Mouse (Mus musculus) effector memory CD4-positive, alpha-beta T cell, adult 5 months (primary cell): Measurements from ENCODE around the gene Pank2. TPM values are rescaled to one million over a fixed set of nuclear protein-coding genes. Genes with fewer than 3 reads are reported as not detected.

Experiments used
- polyA plus RNA-seq: library from polyadenylated mRNA; unstranded; fragments of 100-300 nt; shearing (Covaris generic); gene quantifications from one replicate; pipeline ENCODE4 v1.2.1, GENCODE M21; 2017

Pank2 gene
- 82.2 TPM for polyA plus RNA-seq

DNA sequence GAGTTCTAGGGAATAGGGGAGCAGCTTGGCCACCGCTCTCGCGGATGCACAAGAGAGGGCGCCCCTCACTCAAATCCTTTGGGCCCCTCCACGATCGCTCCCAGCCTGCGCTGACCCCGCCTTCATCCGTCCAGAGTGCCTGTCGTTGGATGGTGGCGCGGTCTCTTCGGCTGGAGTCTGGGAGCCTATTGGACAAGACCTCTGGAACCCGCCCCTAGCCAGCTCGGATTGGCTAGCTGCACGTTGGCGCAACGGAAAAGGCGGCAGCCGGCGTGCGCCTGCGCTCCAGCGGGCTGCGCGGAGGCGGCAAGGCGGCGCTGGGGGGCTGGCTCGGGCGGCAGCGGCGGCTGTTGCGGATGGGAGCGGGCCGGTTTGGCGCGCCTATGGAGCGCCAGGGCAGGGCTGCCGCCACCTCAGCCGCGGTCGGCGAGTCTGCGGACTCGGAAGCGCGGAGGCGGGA, at the start of gene Pank2:
TSS of gene Pank2 (plus strand) at position 283 of the 460 bp plus-strand sequence.

DNA sequence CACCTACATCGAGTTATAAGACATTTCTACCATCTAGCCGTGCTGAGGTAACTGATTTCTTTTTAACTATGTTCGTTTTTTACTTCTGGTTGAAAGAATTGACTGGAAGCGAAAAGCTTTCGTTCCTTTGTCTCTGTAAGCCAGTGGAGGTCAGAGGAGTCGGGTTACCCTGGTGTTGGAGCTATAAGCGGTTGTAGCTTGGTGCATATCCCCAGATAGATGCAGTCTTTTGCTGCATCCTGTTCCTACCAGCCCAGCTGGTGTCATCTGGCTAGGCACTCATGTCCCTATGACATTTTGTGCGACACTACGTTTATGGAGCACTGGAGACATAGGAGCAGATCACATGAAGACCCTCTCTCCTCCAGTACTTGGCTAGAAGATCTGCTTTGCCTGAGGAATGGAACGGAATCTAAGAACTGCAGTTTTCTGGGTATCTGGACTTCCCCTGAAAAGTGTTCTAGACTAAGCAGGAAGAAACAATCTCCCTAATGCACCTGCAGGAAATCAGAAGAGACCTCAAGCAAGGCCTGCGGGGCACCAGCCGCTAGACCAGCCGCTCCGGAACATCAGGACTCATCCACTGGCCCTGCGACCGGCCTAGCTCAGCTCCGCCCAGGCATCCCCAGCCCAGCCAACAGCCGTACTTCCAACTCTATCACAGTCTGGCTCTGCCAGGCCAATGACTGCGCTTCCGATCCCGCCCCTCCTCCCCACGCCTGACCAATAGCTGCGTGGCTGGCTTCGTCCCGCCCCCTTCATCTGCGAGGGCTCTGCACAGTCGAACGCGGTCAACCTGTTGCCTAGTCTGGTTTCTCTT, 28.8 kb upstream of the Pank2 start, which contains the start of gene Mavs:
TSS of gene Mavs (plus strand) at position 757 of the 820 bp plus-strand sequence.

Other genes with a start within 250 kb of the Pank2 start
- gene Gfra4, start 219.4 kb upstream of the Pank2 start, polyA plus RNA-seq: not detected
- gene Adam33, start 198.7 kb upstream of the Pank2 start, polyA plus RNA-seq: not detected
- gene Siglec1, start 175.7 kb upstream of the Pank2 start, polyA plus RNA-seq: not detected
- not detected for gene Hspa12b, start 135.2 kb upstream of the Pank2 start, polyA plus RNA-seq
- gene Gm11037, start 129.0 kb upstream of the Pank2 start, polyA plus RNA-seq: not detected
- gene 1700037H04Rik, start 102.4 kb upstream of the Pank2 start, polyA plus RNA-seq: 27.3 TPM
- gene Cenpb, start 82.4 kb upstream of the Pank2 start, polyA plus RNA-seq: 8.0 TPM
- gene Cdc25b, start 75.5 kb upstream of the Pank2 start, polyA plus RNA-seq: 73.8 TPM
- 0.22 TPM for gene Spef1, start 75.2 kb upstream of the Pank2 start, polyA plus RNA-seq
- 8.4 TPM for gene Ap5s1, start 55.4 kb upstream of the Pank2 start, polyA plus RNA-seq
- gene Mavs, start 28.4 kb upstream of the Pank2 start, polyA plus RNA-seq: 11.5 TPM
- 5.3 TPM for gene Rnf24, start 90.4 kb downstream of the Pank2 start, polyA plus RNA-seq
- gene Smox, start 229.0 kb downstream of the Pank2 start, polyA plus RNA-seq: 207 TPM